Mouse (Mus musculus) spleen, adult 2 months (tissue): Measurements from ENCODE around the gene Klf4. TPM values are rescaled to one million over a fixed set of nuclear protein-coding genes. Genes with fewer than 3 reads are reported as not detected.

Experiments used
- DNase-seq, 2 experiments: peaks; one replicate each; pipeline versions ENCODE4 v3.0.0 to v3.0.0-alpha.2; 2012 to 2021; ENCODE audit warnings: low spot score in 2 of 2, low read depth in 1 of 2
- H3K27ac ChIP-seq: fragments of 200-500 bp; 2 replicates; pipeline ENCODE4 v1.5.1; 2012; ENCODE audit warnings: low read length, inconsistent platforms; ENCODE audit not compliant: insufficient read depth
- H3K27me3 ChIP-seq: fragments of 200-500 bp; 2 replicates; pipeline ENCODE4 v1.6.1; 2012; ENCODE audit warnings: mild to moderate bottlenecking, moderate library complexity, low read length, inconsistent platforms; ENCODE audit not compliant: control insufficient read depth, insufficient read depth
- H3K36me3 ChIP-seq: fragments of 200-500 bp; 2 replicates; pipeline ENCODE4 v1.6.1; 2012; ENCODE audit warnings: mild to moderate bottlenecking, low read length, inconsistent platforms; ENCODE audit not compliant: control insufficient read depth, insufficient read depth
- H3K4me1 ChIP-seq: fragments of 200-500 bp; 2 replicates; pipeline ENCODE4 v1.6.1; 2011; ENCODE audit warnings: inconsistent platforms; ENCODE audit not compliant: control insufficient read depth, insufficient read depth, insufficient read length
- H3K4me3 ChIP-seq: fragments of 200-500 bp; 2 replicates; pipeline ENCODE4 v1.5.1; 2011; ENCODE audit warnings: mild to moderate bottlenecking, inconsistent platforms; ENCODE audit not compliant: insufficient read depth, insufficient read length; ENCODE audit errors: extremely low read depth
- CTCF ChIP-seq: fragments of 200-500 bp; IDR thresholded peaks from 2 replicates; pipeline ENCODE4 v1.5.1; 2011; ENCODE audit warnings: mild to moderate bottlenecking, inconsistent platforms; ENCODE audit not compliant: insufficient read depth, insufficient read length, insufficient replicate concordance; ENCODE audit errors: extremely low read depth
- POLR2A ChIP-seq: fragments of 200-500 bp; IDR thresholded peaks from 2 replicates; pipeline ENCODE4 v1.6.1; 2011; ENCODE audit warnings: low read depth, low read length, inconsistent platforms
- WGBS: fragments of 180-500 bp; shearing (Covaris S2); methylation state at CpG from one replicate; pipeline ENCODE4 v1.1.7; 2018; 5-methylcytosine and 5-hydroxymethylcytosine counted together
- polyA plus RNA-seq: library from polyadenylated mRNA; depleted of rRNA; stranded (reverse); fragments of >200 nt; gene quantifications from 2 replicates; pipeline ENCODE4 v1.2.3, GENCODE M21; 2012; rRNA removed

The Klf4 gene
- polyA plus RNA-seq, 1 experiment = 15.8 TPM

- no peaks in the 10 kb centered on the region for H3K36me3 ChIP-seq
- H3K4me1 ChIP-seq = peaks cover 4% of the 10 kb centered on the region; the same call in 1 of the 2 replicates
- H3K27ac ChIP-seq = no peak overlapping the region
- TF ChIP-seq POLR2A (no peak), CTCF (no peak)
- WGBS = 11% methylated on average over 6 of the region's 6 CpGs
- DNase-seq = no peak
- H3K4me3 ChIP-seq = no peak overlapping the region
- H3K27me3 ChIP-seq = no peaks in the 10 kb centered on the region
These were observed 43.7 kb downstream of the Klf4 start for GRCm38 (mm10) chr4:55488604-55489003.

GRCm38 (mm10) chr4:55480322-55480767, 51.9 kb downstream of the Klf4 start:
- WGBS = 54% methylated on average over 25 of the region's 25 CpGs
- H3K36me3 ChIP-seq = no peaks in the 10 kb centered on the region
- no peak overlapping the region for H3K27ac ChIP-seq
- no peaks in the 10 kb centered on the region for H3K4me1 ChIP-seq
- no peaks in the 10 kb centered on the region for H3K27me3 ChIP-seq
- H3K4me3 ChIP-seq = no peak overlapping the region
- DNase-seq = peak in 1 of 2 experiments; percentile 58
- peak; percentile 91 for TF ChIP-seq CTCF
- TF ChIP-seq POLR2A = no peak

DNA sequence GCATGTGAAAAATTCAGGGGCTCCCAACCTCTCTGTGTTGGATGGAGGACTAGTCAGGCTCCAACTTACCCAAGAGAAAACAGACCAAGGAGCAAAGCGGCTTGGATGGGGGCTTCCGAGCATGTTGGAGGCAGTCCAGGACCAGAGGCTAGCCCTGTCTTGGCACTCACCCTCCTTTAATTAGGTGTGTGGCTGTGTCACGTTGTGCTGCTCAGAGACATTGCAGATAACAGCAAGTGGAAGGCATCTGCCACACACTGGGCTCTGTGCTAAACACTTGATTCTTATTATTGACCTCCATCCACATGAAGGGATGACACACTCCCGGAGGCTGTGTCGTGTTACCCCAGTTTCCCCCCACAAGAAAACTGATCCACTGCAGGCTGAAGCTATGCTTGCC, 53.9 kb downstream of the Klf4 start:
- no peak for TF ChIP-seq POLR2A
- DNase-seq = no peak
- H3K27ac ChIP-seq = no peak overlapping the region
- no peaks in the 10 kb centered on the region for H3K27me3 ChIP-seq
- WGBS = 86% methylated on average over 5 of the region's 5 CpGs
- H3K36me3 ChIP-seq = no peaks in the 10 kb centered on the region
- no peak overlapping the region for H3K4me3 ChIP-seq
- H3K4me1 ChIP-seq = no peaks in the 10 kb centered on the region

GRCm38 (mm10) chr4:55477933-55478332, 54.3 kb downstream of the Klf4 start:
- H3K4me3 ChIP-seq = no peak overlapping the region

GRCm38 (mm10) chr4:55477210-55477759, 55.0 kb downstream of the Klf4 start:
- Histone ChIP-seq H3K36me3 (no peaks in the 10 kb centered on the region), H3K4me3 (no peak overlapping the region), H3K27ac (no peak overlapping the region), H3K4me1 (no peaks in the 10 kb centered on the region), H3K27me3 (no peaks in the 10 kb centered on the region)
- DNase-seq = no peak
- TF ChIP-seq POLR2A = no peak
- TF ChIP-seq CTCF = no peak
- WGBS = 96% methylated on average over 7 of the region's 7 CpGs

More at GRCm38 (mm10) chr4:55477933-55478332, 54.3 kb downstream of the Klf4 start:
- no peaks in the 10 kb centered on the region for H3K27me3 ChIP-seq
- no peaks in the 10 kb centered on the region for H3K36me3 ChIP-seq
- 68% methylated on average over 4 of the region's 4 CpGs for WGBS
- no peak overlapping the region for H3K27ac ChIP-seq
- no peaks in the 10 kb centered on the region for H3K4me1 ChIP-seq
- TF ChIP-seq POLR2A = no peak
- no peak for TF ChIP-seq CTCF
- DNase-seq = no peak

Other genes starting within 250 kb of the Klf4 start
- 119 and 243 TPM in 2 replicates for gene Rad23b, start 182.4 kb downstream of the Klf4 start, polyA plus RNA-seq